Mouse (Mus musculus): Measurements from ENCODE around the gene Ergic3.

The Ergic3 gene

GRCm38 (mm10) chr2:156007888-156008532 is at the start of gene Ergic3, which contains the start of gene 6430550D23Rik:
Gene Ergic3 (plus strand): TSS chr2:156008045.
Gene 6430550D23Rik (minus strand): TSS chr2:156007977.
- DNase-seq (ENCODE audit: low spot score in 2 of 2) = peak; percentile 97 to 98

DNA sequence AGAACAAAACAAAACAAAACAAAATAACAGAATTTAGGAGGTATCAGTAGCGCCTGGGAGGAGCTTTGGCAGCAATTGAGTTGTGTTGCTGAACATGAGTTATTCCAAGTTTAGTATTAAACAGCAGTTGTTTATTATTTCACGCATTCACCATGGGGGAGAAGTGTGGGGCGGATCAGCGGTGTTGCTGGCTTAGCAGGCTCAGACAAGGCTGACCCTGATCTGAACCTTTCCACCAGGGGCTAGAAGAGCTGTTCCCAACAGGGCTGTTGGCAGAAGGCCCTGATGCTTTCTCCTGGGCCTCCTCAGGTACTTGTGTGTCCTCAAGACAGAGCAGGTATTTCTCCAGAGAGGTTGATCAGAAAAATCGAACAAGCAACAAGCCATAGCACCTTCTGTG is 47.9 kb upstream of the Ergic3 start:
- no peak for DNase-seq (ENCODE audit: low spot score in 2 of 2)

DNA sequence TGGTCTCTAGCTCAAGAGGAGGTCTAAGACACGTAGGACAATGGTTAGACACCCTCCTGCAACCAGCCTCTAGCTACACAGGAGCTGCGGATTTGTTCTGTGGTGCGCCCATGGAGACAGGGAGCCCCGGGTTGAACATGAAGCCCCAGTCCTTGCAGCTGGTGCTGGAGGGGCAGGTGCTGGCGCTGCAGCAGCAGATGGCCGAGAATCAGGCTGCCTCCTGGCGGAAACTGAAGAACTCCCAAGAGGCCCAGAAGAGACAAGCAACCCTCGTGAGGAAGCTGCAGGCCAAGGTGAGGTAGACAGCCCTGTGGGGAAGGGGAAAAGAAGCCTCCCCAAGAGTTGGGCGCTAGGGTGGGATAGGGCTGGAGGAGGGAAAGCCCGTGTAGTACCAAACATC is 46.0 kb upstream of the Ergic3 start:
- DNase-seq (ENCODE audit: low spot score in 2 of 2) = no peak

DNA sequence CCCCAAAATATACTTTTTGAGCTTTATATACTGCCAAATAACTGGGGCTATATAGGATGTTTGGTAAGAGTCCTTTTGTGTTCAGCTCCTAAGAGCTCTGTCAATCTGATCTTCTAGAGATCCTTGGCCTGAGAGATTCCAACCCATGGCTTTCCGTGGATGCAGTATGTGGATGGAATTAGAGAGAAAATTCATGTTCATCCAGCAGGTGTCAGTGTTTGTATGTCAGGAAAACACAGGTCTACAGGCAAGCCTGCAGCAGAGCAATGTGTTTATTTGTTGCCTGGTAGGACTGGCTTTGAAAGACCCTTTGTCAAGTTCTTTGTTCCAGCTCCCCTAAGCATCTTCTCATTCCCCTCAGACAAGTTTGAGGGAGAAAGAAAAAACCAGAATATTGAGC is 44.9 kb upstream of the Ergic3 start:
- DNase-seq (ENCODE audit: low spot score in 2 of 2) = no peak

DNA sequence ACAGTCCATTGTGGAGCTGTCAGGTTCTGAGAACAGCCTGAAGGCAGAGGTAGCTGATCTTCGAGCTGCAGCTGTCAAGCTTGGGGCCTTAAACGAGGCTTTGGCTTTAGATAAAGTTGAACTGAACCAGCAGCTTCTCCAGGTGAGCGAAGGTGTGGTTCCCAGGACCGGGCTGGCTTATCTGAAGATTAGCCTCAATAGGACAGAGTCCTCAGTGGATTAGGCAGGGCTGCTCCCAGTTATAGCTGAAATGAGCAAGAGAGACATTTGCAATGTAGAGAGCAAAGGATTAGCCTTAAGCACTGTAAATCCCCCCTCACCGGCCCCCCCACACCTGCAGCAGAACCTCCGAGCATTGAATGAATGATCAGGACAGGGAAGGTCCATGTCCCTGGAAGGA is 34.5 kb upstream of the Ergic3 start:
- DNase-seq (ENCODE audit: low spot score in 2 of 2) = no peak

DNA sequence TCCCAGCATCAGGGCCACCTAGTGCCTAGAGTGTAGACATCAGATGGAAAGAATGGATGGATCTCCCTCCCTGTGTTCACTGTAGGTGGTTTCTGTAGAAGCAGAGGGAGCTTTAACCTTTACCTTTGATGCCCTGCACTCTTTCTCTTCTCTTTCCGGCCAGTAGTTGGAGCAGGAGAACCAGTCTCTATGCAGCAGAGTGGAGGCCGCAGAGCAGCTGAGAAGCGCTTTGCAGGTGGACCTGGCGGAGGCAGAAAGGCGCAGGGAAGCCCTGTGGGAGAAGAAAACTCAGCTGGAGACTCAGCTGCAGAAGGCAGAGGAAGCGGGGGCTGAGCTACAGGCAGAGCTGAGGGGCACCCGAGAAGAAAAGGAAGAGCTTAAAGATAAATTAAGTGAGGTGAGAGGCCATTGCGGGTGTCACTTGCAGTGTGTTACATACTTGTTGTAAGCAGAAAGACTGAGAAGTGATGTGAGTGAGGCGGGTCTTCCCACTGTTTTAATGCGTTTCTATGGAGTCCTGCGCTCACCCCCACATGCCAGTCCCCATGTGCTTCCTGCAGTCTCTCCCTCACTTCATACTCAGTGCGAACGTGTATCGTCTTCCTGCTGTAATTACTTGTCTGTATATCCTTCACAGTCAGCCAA is 33.6 kb upstream of the Ergic3 start:
- DNase-seq (ENCODE audit: low spot score in 2 of 2) = no peak

GRCm38 (mm10) chr2:155979328-155979991 is 28.4 kb upstream of the Ergic3 start:
- DNase-seq (ENCODE audit: low spot score in 2 of 2) = no peak

- no peak for DNase-seq (ENCODE audit: low spot score in 2 of 2)
Measured at GRCm38 (mm10) chr2:155985776-155986175, 22.1 kb upstream of the Ergic3 start.

- DNase-seq (ENCODE audit: low spot score in 2 of 2) = no peak
Measured at GRCm38 (mm10) chr2:155987131-155987530, 20.7 kb upstream of the Ergic3 start.

GRCm38 (mm10) chr2:155989085-155989484 is 18.8 kb upstream of the Ergic3 start:
- no peak for DNase-seq (ENCODE audit: low spot score in 2 of 2)

GRCm38 (mm10) chr2:155991151-155991550 is 16.7 kb upstream of the Ergic3 start:
- DNase-seq (ENCODE audit: low spot score in 2 of 2) = no peak

GRCm38 (mm10) chr2:155991863-155992321 is 16.0 kb upstream of the Ergic3 start:
- DNase-seq (ENCODE audit: low spot score in 2 of 2) = no peak

DNA sequence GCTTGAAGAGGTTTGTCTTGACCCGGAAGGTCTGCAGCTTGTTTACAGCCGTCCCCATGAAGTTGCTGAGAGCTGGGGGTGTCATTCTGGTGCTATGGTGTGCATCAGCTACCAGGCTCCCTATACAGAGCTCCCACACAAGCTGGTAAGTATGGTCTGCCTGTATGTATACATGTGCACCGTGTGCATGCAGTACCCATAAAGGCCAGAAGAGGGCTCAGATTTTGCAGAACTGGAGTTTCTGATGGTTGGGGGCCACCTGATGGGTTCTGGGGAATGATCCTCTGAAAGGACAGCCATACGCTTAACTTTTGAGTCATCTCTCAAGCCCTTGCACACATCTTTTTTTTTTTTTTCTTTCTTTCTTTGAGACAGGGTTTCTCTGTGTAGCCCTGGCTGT is 2.5 kb upstream of the Ergic3 start:
- DNase-seq (ENCODE audit: low spot score in 2 of 2) = no peak

DNA sequence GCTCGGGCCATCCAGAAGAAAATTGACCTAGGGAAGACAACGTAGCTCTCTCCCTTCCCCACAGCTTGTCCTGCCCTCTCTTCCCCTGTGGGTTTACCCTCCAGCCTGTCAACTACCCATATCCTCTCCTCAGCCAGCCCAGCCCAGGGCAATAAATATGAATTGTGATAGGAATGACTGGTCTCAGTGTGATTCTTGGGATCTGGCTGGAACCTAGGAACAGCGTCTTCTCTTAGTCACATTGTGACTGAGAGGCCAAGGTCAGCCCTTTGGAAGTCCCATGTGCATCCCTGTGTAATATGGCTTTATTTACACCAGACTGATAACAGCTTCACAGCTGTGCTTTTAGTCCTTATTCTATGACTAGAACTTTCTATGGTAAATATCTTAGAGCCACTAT is 10.3 kb downstream of the Ergic3 start:
- no peak for DNase-seq (ENCODE audit: low spot score in 2 of 2)

- no peak for DNase-seq (ENCODE audit: low spot score in 2 of 2)
Measured at GRCm38 (mm10) chr2:156021219-156021618, 13.4 kb downstream of the Ergic3 start.

DNA sequence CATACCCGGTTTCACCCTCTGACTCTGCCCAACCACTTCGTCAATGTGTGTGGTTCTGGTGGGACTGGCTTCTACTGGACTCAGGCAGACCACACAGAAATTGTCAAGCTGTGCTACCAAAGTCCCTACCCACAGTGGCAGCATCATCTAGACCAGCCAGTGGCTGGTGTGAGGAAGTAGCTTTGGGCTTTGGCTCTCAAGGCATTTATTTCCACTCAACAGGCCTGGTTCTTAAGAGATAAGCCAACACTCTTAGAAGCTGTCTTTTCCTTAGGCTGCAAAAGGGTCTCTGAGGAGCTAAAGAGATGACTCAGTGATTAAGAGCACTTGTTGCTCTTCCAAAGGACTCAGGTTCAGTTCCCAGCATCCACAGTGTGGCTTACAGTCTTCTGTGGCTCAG is 13.9 kb downstream of the Ergic3 start:
- DNase-seq (ENCODE audit: low spot score in 2 of 2) = no peak

DNA sequence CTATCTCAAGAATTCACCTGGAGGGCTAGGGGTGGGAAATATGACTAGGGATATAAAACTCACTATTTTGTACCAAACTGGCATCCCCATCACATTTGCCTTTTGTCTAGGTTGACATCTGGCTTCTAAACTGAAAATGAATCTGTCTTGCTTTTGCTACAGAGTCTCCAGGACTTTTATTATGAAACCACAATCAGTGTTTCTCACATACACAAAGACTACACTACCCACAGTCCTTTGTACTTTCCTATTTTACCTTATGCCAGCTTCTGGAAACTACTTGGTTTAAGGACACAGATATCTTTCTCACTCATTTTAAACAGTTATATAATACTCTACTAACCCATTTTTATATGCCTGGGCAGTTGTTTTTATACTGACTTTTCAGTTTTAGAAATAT is 17.6 kb downstream of the Ergic3 start:
- DNase-seq (ENCODE audit: low spot score in 2 of 2) = no peak

DNA sequence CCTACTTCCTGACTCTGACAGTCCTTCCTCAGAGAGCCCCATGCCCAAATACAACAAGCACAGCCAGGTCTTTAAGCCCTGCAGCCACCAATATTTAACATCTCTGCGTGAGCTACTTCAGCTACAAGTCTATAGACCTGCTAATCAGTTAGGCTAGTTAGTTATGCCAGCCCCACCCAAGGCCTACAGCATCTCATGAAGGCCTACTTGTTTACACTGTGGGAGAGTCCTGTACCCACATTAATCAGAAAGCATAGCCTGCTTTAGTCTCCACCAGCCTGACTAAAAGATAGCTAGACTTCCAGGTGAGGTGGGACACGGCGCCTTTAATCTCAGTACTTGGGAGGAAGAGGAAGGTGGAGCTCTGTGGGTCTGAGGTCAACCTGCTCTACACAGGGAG is 31.5 kb downstream of the Ergic3 start:
- no peak for DNase-seq (ENCODE audit: low spot score in 2 of 2)

- DNase-seq (ENCODE audit: low spot score in 2 of 2) = no peak
Measured at GRCm38 (mm10) chr2:156042903-156043302, 35.1 kb downstream of the Ergic3 start.

DNA sequence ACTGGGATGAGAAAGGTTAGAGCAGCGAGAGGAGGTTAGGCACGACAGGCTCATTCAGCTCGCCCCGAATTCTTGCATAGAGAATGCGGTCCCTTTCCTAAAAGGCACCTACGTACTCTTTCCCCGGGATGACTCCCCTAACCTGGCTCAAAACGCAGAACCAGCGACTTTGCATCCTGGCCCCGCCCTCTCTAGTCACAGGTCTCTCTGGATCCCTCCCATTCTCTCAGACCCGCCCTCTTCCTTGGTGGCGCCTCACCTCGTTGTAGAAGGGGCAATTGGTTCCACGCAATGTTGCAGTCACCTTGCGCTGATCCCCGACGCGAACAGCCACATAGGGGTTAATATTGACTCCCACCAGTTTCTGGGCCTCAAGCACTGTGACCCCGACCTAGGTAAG is 40.1 kb downstream of the Ergic3 start:
- no peak for DNase-seq (ENCODE audit: low spot score in 2 of 2)

- no peak for DNase-seq (ENCODE audit: low spot score in 2 of 2)
Measured at GRCm38 (mm10) chr2:156052816-156053215, 45.0 kb downstream of the Ergic3 start, which contains the start of gene Fer1l4. Gene Fer1l4 (minus strand): TSS chr2:156052947.

- peak; percentile 61 to 79 for DNase-seq (ENCODE audit: low spot score in 2 of 2)
Measured at GRCm38 (mm10) chr2:156065099-156066041, 57.5 kb downstream of the Ergic3 start, which contains the start of gene Spag4. Gene Spag4 (plus strand): TSS chr2:156065175.
